Mouse (Mus musculus): ENCODE results near the gene Mras. TPM values are rescaled to one million over a fixed set of nuclear protein-coding genes. Genes with fewer than 3 reads are reported as not detected.
A peak's percentile ranks its signal among the peaks of the same experiment; 100 is the strongest.

Mras gene
- polyA plus RNA-seq, 1 experiment from 2014 or later = 38.2 TPM

DNA sequence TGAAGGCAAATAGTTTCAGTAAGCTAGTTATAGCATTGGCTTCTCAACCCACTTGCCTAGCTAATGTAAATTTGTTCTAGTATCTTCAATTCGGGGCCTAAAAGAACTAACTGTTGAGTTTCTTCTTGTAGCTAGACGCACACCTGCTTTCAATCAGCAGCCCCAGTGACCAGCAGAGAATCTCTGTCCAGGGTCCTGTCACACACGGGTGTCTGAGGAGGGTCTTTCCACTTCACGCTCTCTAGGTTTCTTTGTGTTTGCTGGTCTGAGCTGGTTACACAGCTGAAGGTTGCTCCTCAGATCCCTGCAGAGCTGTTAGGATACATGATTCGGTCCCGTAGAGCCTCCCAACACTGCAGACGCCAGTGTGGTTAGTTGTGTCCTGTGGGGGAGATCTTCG lies 74.1 kb downstream of the Mras start:
- no peaks in the 10 kb centered on the region for H3K27me3 ChIP-seq
- TF ChIP-seq CTCF (IDR thresholded peaks at IDR 0.05) = no peak
- ATAC-seq = no peak
- in situ Hi-C loops (cut with MboI; ENCODE audit: low pct_unique_long_range_greater_than_20kb) = no loop called here
- ChIA-PET CTCF (no interaction called here), POLR2A (interaction anchor here (1.5 kb wide), 1 partner anchor 33 kb away, joined by 3 read pairs; no protein-coding TSS in a partner anchor)
- no peak for DNase-seq (ENCODE audit: low read depth, low spot score)

DNA sequence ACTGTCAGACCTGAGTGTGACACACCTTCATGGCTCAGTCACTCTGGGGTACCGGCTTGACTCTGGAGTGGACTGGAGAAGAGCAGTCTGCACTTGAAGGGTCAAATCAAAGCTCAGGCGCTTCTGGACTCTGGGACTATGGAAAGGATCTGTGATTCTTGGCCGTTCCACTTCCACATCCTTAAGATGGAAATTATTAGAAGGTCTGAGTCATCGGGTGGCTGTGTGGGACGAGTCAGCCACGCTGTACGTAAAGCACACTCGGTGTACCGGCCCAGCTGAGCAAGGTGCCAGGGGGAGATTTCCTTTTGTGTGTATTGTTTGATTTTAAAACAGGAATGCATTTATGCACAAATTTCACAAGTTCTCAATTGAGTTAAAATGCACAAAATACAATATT lies 75.2 kb downstream of the Mras start:
- in situ Hi-C loops (cut with MboI; ENCODE audit: low pct_unique_long_range_greater_than_20kb) = no loop called here
- CTCF ChIA-PET = interaction anchor here (1.1 kb wide), 1 partner anchor 19 kb away, joined by 4 read pairs; no protein-coding TSS in a partner anchor

DNA sequence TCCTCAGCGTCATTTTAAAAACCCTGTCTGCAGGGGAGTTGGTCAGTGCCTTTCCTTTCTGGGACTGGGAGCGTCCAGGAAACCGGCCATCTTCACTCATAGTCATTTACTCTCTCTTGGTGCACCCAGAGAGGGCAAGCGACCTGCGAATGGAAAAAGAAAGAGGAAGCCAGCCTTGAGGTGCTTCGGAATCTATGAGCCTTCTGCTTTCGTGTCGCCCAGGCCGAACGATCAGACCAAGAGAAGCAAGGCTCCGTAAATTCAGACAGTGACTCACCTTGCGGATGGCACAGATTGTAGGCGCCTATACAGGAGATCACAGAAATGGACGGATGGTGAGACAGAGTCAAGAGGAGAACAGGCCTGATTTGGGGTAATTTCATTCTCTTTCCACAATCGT lies 78.2 kb downstream of the Mras start:
- ChIA-PET CTCF (no interaction called here), POLR2A (no interaction called here)
- in situ Hi-C loops (cut with MboI; ENCODE audit: low pct_unique_long_range_greater_than_20kb) = no loop called here
- DNase-seq (ENCODE audit: low read depth, low spot score) (no peak), ATAC-seq (no peak)
- TF ChIP-seq CTCF (IDR thresholded peaks at IDR 0.05) = no peak
- no peaks in the 10 kb centered on the region for H3K27me3 ChIP-seq

More for the DNA sequence above, 75.2 kb downstream of the Mras start:
- no peak for TF ChIP-seq CTCF (IDR thresholded peaks at IDR 0.05)
- ATAC-seq (no peak), DNase-seq (ENCODE audit: low read depth, low spot score) (no peak)
- POLR2A ChIA-PET = no interaction called here
- no peaks in the 10 kb centered on the region for H3K27me3 ChIP-seq

DNA sequence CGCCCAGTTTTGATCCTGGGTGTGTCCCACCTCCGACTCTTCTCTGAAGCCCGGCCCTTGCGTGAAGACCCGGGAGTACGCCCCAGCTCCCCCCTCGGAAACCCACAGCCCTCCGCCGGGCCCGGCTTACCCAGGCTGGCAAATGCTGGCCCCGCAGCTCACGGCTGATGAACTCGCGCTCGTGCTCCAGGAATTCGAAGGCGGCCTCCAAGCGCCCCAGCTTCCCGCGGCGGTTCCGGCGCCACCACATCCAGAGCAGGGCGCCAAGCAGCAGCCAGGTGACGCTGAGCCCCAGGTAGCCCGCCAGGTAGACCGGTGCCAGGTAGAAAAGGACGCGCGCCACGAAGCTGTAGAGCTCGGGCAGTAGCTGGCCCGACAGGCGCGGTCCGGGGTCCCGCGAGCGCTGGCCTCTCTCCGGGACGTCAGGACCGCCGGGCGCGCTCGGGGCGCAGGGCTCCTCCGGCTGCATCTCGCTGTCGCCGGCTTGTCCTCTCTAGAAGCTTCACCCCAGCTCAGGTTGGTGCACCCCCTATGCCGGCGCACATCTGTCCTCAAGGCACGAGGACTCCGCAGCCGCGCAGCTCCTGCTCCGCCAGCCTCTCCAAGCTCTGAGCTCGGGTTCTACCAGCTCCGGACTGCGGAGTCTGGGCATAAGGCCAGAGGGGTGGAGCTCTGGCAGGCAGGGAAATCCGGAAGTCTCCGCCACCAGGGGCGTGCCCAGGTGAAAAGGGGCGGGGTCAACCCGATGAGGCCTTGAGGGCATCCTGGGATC lies 79.1 kb downstream of the Mras start, which contains the start of gene Esyt3:
TSS of gene Esyt3 (minus strand) at position 637 of the 772 bp plus-strand sequence.
- ChIA-PET POLR2A (interaction anchor here (0.6 kb wide), 1 partner anchor 388 kb away, joined by 3 read pairs; no protein-coding TSS in a partner anchor), CTCF (interaction anchor here (1.2 kb wide), 1 partner anchor 115 kb away, joined by 3 read pairs; the partner anchor contains the start of gene Cep70)
- TF ChIP-seq CTCF (IDR thresholded peaks at IDR 0.05) = no peak
- H3K27me3 ChIP-seq = no peaks in the 10 kb centered on the region
- DNase-seq (ENCODE audit: low read depth, low spot score) (no peak), ATAC-seq (no peak)
- in situ Hi-C loops (cut with MboI; ENCODE audit: low pct_unique_long_range_greater_than_20kb) = no loop called here

DNA sequence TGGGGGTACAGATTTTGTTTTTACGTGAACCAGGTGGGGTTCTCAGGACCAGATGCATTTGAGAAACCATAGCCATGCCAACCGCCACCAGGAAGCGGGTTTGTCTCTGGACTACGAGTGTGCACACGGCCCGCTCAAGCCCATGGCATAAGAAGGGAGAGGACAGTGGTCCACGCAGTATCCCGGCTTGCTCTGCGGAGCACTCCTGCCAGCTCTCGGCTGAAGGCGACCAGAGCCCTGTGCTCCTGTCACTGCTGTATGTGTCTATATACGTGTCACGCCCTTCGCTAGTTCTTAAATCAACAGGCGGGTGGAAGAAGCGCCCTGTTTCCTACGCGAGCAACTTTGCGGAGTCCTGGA lies 79.6 kb downstream of the Mras start:
- POLR2A ChIA-PET = no interaction called here
- no peak for DNase-seq (ENCODE audit: low read depth, low spot score)
- ATAC-seq = no peak
- CTCF ChIA-PET = interaction anchor here (1.2 kb wide), 1 partner anchor 115 kb away, joined by 3 read pairs; the partner anchor contains the start of gene Cep70
- no peaks in the 10 kb centered on the region for H3K27me3 ChIP-seq
- in situ Hi-C loops (cut with MboI; ENCODE audit: low pct_unique_long_range_greater_than_20kb) = no loop called here
- no peak for TF ChIP-seq CTCF (IDR thresholded peaks at IDR 0.05)

DNA sequence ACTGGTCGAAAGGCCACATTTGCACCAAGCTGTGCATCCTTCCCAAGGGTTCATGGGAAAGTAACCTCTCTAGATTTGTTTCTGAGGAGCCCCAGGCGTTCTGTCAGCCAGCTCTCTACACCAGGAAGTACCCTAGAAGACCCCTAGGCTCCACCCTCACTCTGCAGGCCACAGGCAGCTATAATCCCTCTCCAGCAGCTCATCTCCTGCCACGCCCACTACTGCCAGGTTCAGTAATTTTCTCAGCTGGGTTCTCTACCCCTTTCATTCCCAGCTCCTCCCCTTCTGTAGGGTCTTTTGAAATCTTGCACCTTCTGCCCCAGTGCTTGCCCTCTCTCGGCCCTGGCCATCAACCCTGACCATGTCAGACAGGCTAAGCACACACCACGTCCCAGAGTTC lies 81.2 kb downstream of the Mras start:
- POLR2A ChIA-PET = no interaction called here
- no peak for TF ChIP-seq CTCF (IDR thresholded peaks at IDR 0.05)
- ATAC-seq (no peak), DNase-seq (ENCODE audit: low read depth, low spot score) (no peak)
- in situ Hi-C loops (cut with MboI; ENCODE audit: low pct_unique_long_range_greater_than_20kb) = no loop called here
- H3K27me3 ChIP-seq = no peaks in the 10 kb centered on the region
- CTCF ChIA-PET = no interaction called here

DNA sequence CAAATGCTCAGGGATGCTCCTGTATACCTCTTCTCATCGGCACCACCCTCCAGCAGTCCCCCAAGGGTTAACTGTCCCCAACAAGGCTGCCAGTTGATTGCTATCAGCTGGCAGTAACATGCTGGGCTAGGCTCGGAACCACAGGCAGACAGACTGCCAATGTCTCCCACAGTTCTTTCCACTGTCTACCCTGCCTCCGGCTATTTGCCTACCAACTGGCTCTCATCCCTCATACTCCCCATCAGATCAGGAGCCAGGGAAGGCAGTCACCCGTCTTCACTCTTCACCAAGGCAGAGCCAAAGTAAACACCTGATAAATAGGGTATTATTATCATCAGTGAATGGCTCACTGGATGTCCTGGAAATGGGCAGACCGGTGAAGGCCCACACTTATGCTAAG lies 82.4 kb downstream of the Mras start:
- in situ Hi-C loops (cut with MboI; ENCODE audit: low pct_unique_long_range_greater_than_20kb) = no loop called here
- no peaks in the 10 kb centered on the region for H3K27me3 ChIP-seq
- peak; percentile 51 for ATAC-seq
- DNase-seq (ENCODE audit: low read depth, low spot score) = peak; percentile 48
- CTCF ChIA-PET = no interaction called here
- POLR2A ChIA-PET = no interaction called here
- no peak for TF ChIP-seq CTCF (IDR thresholded peaks at IDR 0.05)

DNA sequence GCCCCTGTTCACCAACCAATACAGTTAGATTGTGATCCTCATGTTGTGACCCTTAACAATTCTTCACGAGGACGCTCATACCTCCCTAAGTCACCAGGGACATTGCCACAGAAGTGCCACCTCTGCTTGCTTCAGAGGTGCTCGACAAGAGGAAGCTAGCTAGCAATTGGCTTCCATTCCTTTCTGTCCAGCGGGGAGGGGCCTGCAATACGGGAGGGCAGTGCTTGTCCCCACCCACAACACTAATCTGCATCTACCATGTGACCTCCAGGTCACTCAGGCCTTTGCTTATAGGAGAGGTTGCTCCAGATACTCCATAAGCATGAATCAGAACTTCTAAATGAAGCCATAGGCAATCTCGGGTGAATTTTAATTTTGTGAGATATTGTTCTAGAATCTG lies 83.8 kb downstream of the Mras start:
- CTCF ChIA-PET = no interaction called here
- DNase-seq (ENCODE audit: low read depth, low spot score) (no peak), ATAC-seq (no peak)
- POLR2A ChIA-PET = no interaction called here
- in situ Hi-C loops (cut with MboI; ENCODE audit: low pct_unique_long_range_greater_than_20kb) = no loop called here
- H3K27me3 ChIP-seq = no peaks in the 10 kb centered on the region
- no peak for TF ChIP-seq CTCF (IDR thresholded peaks at IDR 0.05)

DNA sequence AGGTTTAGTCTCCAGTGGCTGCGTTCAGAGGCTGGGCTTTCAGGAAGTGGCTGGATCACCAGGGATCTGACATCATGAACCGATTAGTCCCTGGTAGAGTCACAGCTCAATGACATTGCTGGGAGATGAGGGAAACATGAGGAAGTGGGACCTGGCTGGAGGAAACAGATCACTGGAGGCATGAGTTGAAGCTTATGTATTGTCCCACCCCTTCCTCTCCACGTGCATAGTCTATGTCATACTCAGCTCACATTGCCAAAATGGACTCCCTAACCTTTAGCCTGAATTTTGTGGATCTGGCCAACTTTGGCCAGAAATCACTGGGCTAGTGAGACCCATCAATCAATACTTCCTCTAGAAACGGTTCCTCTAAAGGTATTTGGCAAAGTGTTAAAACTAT lies 84.2 kb downstream of the Mras start:
- in situ Hi-C loops (cut with MboI; ENCODE audit: low pct_unique_long_range_greater_than_20kb) = no loop called here
- ATAC-seq = no peak
- ChIA-PET CTCF (no interaction called here), POLR2A (no interaction called here)
- H3K27me3 ChIP-seq = no peaks in the 10 kb centered on the region
- TF ChIP-seq CTCF (IDR thresholded peaks at IDR 0.05) = no peak
- no peak for DNase-seq (ENCODE audit: low read depth, low spot score)

DNA sequence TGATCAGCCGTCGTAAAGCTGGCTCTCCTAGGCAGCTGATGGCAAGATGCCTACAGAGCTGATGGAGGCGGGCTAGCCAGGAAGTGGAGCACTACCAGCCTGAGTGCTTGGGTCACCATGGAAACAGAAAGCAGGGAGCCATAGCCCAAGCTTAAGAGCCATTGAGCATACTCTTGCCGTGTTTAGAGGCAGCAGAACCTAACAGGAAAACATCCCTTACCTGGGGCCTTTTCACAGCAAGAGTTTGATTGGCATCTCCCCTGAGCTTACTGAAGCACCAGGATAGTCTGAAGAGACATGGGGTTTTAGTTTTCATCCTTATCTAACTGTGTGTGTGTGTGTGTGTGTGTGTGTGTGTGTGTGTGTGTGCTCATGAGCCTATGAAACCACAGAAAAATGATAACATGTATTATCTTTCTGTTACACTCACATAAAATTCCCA lies 91.8 kb downstream of the Mras start:
- DNase-seq (ENCODE audit: low read depth, low spot score) (no peak), ATAC-seq (no peak)
- CTCF ChIA-PET = interaction anchor here (0.6 to 1.0 kb wide), 2 partner anchors 15 to 31 kb away, joined by 3 to 4 read pairs; no protein-coding TSS in a partner anchor
- H3K27me3 ChIP-seq = no peaks in the 10 kb centered on the region
- in situ Hi-C loops (cut with MboI; ENCODE audit: low pct_unique_long_range_greater_than_20kb) = no loop called here
- POLR2A ChIA-PET = no interaction called here
- TF ChIP-seq CTCF (IDR thresholded peaks at IDR 0.05) = no peak

DNA sequence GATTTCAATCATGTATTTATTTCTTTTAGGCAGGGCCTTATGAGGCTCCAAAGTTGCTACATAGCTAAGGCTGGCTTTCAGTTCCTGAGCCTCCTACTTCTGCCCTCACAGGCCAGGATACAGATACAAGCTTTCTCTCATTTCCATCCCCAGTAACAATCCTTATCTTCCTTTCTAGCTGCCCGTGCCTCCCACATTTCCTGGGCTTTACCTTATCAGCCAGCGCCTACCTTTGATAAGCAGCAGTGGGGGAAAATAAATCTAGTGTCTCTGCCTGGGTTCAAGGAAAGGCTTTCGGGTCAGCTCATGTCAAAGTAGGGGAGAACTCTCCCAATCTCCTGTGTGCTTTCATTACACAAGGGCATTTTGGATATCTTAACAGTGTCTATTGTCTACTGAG lies 95.6 kb downstream of the Mras start:
- in situ Hi-C loops (cut with MboI; ENCODE audit: low pct_unique_long_range_greater_than_20kb) = no loop called here
- DNase-seq (ENCODE audit: low read depth, low spot score) = no peak
- no peak for ATAC-seq
- no peak for TF ChIP-seq CTCF (IDR thresholded peaks at IDR 0.05)
- H3K27me3 ChIP-seq = no peaks in the 10 kb centered on the region
- ChIA-PET POLR2A (no interaction called here), CTCF (interaction anchor here (0.7 to 1.9 kb wide), 2 partner anchors 12 to 711 kb away, joined by 3 to 5 read pairs; no protein-coding TSS in a partner anchor)
